Mouse (Mus musculus) hindbrain, postnatal 0 days (tissue): ENCODE measurements around the gene Lim2. TPM values are rescaled to one million over a fixed set of nuclear protein-coding genes. Genes with fewer than 3 reads are reported as not detected.
A peak's percentile ranks its signal among the peaks of the same experiment; 100 is the strongest.
"Not testable (repeated sequence)": the region's sequence is repeated elsewhere in the genome, so short reads cannot be mapped to it uniquely, and the experiment has no call there.

ENCODE experiments used
- ATAC-seq: fragments of 200-750 bp; cut with Nextera tagmentation; 2 replicates; pipeline ENCODE4 v1.8.0; 2017; ENCODE audit warnings: mild to moderate bottlenecking, moderate TSS enrichment, moderate library complexity
- DNase-seq: peaks from one replicate; pipeline ENCODE4 v3.0.0-alpha.2; 2015; ENCODE audit warnings: low spot score
- H3K27ac ChIP-seq: fragments of 300-500 bp; sonication (generic); 2 replicates; pipeline ENCODE4 v1.5.1; 2014; ENCODE audit warnings: mild to moderate bottlenecking
- H3K27me3 ChIP-seq: fragments of 300-500 bp; sonication (generic); 2 replicates; pipeline ENCODE4 v1.6.1; 2014; ENCODE audit warnings: low read length, mixed read lengths; ENCODE audit not compliant: insufficient read depth
- H3K36me3 ChIP-seq: fragments of 300-500 bp; sonication (generic); 2 replicates; pipeline ENCODE4 v1.6.1; 2014; ENCODE audit warnings: low read length, mixed read lengths; ENCODE audit not compliant: insufficient read depth
- H3K4me1 ChIP-seq: fragments of 300-500 bp; sonication (generic); 2 replicates; pipeline ENCODE4 v1.6.1; 2014; ENCODE audit warnings: antibody characterized with exemption, low read length, mixed read lengths; ENCODE audit not compliant: insufficient read depth
- H3K4me2 ChIP-seq: fragments of 300-500 bp; sonication (generic); 2 replicates; pipeline ENCODE4 v1.6.1; 2014; ENCODE audit warnings: low read depth, mild to moderate bottlenecking, low read length, moderate library complexity, mixed read lengths
- H3K4me3 ChIP-seq: fragments of 300-500 bp; sonication (generic); 2 replicates; pipeline ENCODE4 v1.5.1; 2014; ENCODE audit warnings: low read length
- H3K9ac ChIP-seq: fragments of 300-500 bp; sonication (generic); replicated peaks from 2 replicates; pipeline ENCODE4 v1.6.1; 2014; ENCODE audit warnings: mild to moderate bottlenecking, low read length, moderate library complexity, mixed read lengths
- H3K9me3 ChIP-seq: fragments of 300-500 bp; sonication (generic); 2 replicates; pipeline ENCODE4 v1.6.1; 2016; ENCODE audit warnings: low read length, mixed read lengths
- CTCF ChIP-seq: IDR thresholded peaks from 2 replicates; pipeline ENCODE4 v1.5.1; 2016; ENCODE audit warnings: antibody characterized with exemption, control low read depth, low read depth
- WGBS: fragments of 180-500 bp; shearing (Covaris S2); extraction: QIAGEN DNeasy Blood & Tissue Kit; methylation state at CpG from one replicate; pipeline ENCODE4 v1.1.7; 2014; 5-methylcytosine and 5-hydroxymethylcytosine counted together
- polyA plus RNA-seq: library from polyadenylated mRNA; unstranded; fragments of >200 nt; fragmentation: Nextera tagmentation; extraction: Ambion mirVana; gene quantifications from 2 replicates; pipeline ENCODE4 v1.2.1, GENCODE M21; 2015
- total RNA-seq: library from RNA; depleted of rRNA; stranded (reverse); fragments of >200 nt; gene quantifications from 2 replicates; pipeline ENCODE4 v1.2.3, GENCODE M21; 2014

Gene Lim2
- total and polyA plus RNA-seq, 2 experiments from 2014 or later, result not detected

DNA sequence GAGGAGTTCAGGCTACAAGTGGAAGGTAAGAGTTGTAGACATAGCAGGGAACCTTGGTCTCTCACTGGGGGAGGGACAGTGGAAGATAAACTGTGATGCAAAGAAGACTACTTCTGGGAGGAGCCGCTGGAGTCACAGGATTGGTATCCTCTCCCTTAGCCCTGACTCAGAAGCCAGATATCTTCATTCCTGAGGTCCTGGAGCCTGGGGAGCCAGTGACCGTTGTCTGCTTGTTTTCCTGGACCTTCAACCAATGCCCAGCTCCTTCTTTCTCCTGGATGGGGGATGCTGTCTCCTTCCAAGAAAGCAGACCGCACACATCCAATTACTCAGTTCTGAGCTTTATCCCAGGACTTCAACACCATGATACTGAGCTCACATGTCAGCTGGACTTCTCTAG lies 18.4 kb upstream of the Lim2 start:
- Histone ChIP-seq H3K9me3 (no peaks in the 10 kb centered on the region), H3K27me3 (no peaks in the 10 kb centered on the region), H3K4me3 (no peak overlapping the region), H3K36me3 (no peaks in the 10 kb centered on the region), H3K4me2 (no peak overlapping the region), H3K4me1 (no peaks in the 10 kb centered on the region), H3K9ac (no peak overlapping the region), H3K27ac (no peak overlapping the region)
- DNase-seq (no peak), ATAC-seq (no peak)
- 79% methylated on average over 3 of the region's 3 CpGs for WGBS
- TF ChIP-seq CTCF, result no peak

DNA sequence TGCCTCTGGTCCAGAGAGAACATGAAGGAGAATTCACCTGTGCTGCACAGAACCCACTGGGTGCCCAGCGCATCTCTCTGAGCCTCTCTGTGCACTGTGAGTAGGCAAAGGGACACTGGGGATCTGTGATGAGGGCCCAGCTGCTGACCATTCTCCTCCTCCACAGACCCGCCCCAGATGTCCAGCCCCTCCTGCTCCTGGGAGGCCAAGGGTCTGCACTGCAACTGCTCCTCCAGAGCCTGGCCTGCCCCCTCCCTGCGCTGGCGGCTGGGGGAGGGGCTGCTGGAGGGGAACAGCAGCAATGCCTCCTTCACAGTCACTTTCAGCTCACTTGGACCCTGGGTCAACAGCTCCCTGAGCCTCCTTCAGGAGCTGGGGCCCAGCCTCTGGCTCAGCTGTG lies 15.7 kb upstream of the Lim2 start:
- H3K4me1 ChIP-seq, H3K27me3 ChIP-seq, H3K4me2 ChIP-seq, H3K4me3 ChIP-seq, DNase-seq, H3K36me3 ChIP-seq, H3K27ac ChIP-seq, H3K9ac ChIP-seq, H3K9me3 ChIP-seq, ATAC-seq: not testable (repeated sequence)
- 33% methylated on average over 4 of the region's 4 CpGs for WGBS

DNA sequence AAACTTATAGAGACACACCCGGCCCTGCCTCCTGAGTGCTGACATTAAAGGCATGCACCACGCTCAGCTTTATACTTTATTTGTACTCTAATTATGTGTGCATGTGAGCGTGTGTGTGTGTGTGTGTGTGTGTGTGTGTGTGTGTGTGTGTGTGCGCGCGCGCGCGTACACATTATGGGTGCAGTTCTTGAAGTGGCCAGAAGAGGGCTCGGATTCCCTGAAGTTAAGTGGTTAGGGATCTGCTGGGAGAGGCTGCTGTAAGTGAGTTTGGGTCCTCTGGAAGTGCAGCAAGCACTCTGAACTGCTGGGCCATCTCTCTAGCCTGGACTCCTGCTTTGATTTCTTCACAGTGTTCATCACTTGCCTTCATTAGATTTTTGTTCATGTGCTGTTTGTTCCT lies 10.2 kb upstream of the Lim2 start:
- no peaks in the 10 kb centered on the region for H3K36me3 ChIP-seq
- TF ChIP-seq CTCF, result 0 out of 2 replicates have a peak, but pooled peaks have one; percentile 13
- no peak overlapping the region for H3K27ac ChIP-seq
- H3K9ac ChIP-seq, result no peak overlapping the region
- no peaks in the 10 kb centered on the region for H3K27me3 ChIP-seq
- no peak for ATAC-seq
- no peaks in the 10 kb centered on the region for H3K4me1 ChIP-seq
- DNase-seq, result no peak
- 80% methylated on average over 10 of the region's 10 CpGs for WGBS
- no peak overlapping the region for H3K4me3 ChIP-seq
- no peak overlapping the region for H3K4me2 ChIP-seq
- H3K9me3 ChIP-seq, result no peaks in the 10 kb centered on the region

DNA sequence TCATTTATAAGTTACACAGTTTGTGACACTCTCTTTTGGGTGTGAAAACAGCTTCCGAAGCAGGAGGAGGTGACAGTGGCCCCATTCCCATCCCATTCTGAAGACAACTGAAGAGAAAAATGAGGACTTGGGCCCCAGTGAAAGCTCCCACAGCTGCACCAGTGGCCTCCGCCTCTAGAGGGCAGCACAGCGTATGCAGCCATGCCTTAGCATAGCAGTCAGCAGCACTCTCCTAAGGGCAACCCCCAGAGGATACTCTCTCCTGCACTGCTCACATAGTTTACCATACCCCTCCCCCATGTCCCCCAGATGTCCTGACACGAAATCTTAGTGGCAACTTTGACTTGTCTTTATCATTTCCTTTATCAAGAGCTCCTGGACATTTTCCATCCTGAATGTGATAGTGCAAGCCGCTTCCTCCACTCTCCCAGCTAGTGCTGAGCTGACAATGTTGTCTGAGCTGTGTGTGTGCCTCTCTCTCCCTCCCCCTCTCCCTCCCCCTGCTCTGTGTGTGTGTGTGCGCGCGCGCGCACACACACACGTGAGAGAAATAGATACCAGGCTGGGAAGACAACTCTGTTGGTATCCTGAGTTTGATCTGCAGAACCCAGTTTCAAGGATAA lies 4.4 kb upstream of the Lim2 start:
- Histone ChIP-seq H3K4me1 (no peaks in the 10 kb centered on the region), H3K9me3 (no peaks in the 10 kb centered on the region), H3K36me3 (no peaks in the 10 kb centered on the region), H3K4me3 (no peak overlapping the region), H3K27me3 (no peaks in the 10 kb centered on the region), H3K4me2 (peak overlapping the region; percentile 34), H3K27ac (no peak overlapping the region), H3K9ac (no peak overlapping the region)
- WGBS, result 12% methylated on average over 11 of the region's 11 CpGs
- peak; percentile 87 for DNase-seq
- ATAC-seq, result peak; percentile 95
- TF ChIP-seq CTCF, result peak; percentile 92

DNA sequence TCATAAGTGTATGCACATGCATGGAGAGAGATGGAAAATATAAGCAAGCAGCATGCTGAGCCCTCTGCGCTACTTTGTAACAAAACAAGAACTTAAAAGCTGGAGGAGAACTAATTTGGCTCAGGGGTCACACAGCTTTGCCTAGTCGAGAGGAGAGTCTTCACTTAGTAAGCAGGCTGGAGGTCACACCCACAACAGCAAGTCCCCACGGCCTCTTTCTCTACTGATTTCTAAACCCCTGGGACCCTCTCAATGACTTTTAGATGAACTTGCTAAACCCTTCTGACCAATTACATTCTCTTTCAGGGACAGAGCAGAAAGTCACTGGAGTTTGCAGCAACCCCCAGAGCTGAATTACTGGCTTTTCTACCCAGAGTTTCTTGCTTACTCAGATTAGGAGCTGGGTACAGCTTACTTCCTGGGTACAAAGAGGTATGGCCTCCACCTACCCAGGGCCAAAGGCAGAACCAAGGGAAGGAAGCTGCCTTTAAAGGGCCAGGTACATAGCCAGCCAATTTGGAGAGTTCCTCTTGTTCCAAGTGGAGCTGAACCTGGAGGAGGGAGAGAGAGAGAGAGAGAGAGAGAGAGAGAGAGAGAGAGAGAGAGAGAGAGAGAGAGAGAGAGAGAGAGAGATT lies 3.4 kb upstream of the Lim2 start:
- no peak overlapping the region for H3K4me2 ChIP-seq
- H3K27ac ChIP-seq, result no peak overlapping the region
- 62% methylated on average over 3 of the region's 3 CpGs for WGBS
- no peaks in the 10 kb centered on the region for H3K9me3 ChIP-seq
- H3K36me3 ChIP-seq, result no peaks in the 10 kb centered on the region
- H3K4me3 ChIP-seq, result no peak overlapping the region
- ATAC-seq, result no peak
- no peaks in the 10 kb centered on the region for H3K27me3 ChIP-seq
- DNase-seq, result no peak
- no peak for TF ChIP-seq CTCF
- no peaks in the 10 kb centered on the region for H3K4me1 ChIP-seq
- H3K9ac ChIP-seq, result no peak overlapping the region

DNA sequence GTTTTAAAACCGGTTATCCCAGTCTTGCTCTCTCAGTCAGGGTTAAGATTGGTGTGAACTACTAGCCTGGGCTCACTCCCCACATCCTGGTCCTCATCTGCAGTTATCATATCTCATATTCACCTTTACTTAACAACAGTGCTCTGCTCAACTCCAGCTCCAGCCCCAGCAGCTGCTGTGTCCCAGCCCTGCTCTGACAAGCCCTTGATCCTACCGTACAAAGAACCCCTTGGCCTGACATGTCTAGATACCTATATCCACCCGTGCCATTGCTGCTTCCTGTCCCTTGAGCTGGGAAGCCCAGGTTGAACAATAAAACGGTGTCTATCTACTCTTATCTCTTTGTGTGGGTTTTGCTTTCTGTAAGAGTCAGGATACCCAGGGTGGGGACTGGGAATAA lies 2.0 kb downstream of the Lim2 start:
- DNase-seq, result no peak
- no peak for TF ChIP-seq CTCF
- Histone ChIP-seq H3K36me3 (no peaks in the 10 kb centered on the region), H3K4me2 (no peak overlapping the region), H3K4me3 (no peak overlapping the region), H3K4me1 (no peaks in the 10 kb centered on the region), H3K9ac (no peak overlapping the region), H3K27me3 (no peaks in the 10 kb centered on the region), H3K27ac (no peak overlapping the region), H3K9me3 (no peaks in the 10 kb centered on the region)
- 64% methylated on average over 4 of the region's 4 CpGs for WGBS
- no peak for ATAC-seq

DNA sequence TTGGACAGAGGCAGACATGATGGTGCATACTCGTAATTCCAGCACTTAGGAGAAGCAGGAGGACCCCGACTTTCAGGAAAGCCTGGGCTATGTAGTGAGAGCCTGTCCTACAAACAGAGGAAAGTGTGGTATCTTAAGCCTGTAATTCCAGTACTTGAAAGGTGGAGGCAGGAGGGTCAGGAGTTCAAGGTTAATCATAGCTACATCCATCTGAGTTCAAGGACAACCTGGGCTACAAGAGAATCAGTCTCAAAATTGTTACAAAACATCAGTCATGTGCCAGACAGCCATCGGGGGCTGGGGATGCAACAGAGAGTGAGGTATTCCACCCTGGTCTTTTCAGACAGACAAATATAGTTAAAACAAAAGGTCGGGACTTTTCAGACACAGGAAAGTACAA lies 5.4 kb downstream of the Lim2 start:
- no peak for ATAC-seq
- Histone ChIP-seq H3K36me3 (no peaks in the 10 kb centered on the region), H3K27me3 (no peaks in the 10 kb centered on the region), H3K27ac (no peak overlapping the region), H3K4me3 (no peak overlapping the region), H3K9me3 (no peaks in the 10 kb centered on the region), H3K4me1 (no peaks in the 10 kb centered on the region), H3K9ac (no peak overlapping the region), H3K4me2 (no peak overlapping the region)
- WGBS, result 78% methylated on average over 4 of the region's 4 CpGs
- no peak for TF ChIP-seq CTCF
- no peak for DNase-seq
